Mouse (Mus musculus) midbrain, embryonic 16.5 days (tissue): Measurements from ENCODE around the gene Ift27. TPM values are rescaled to one million over a fixed set of nuclear protein-coding genes. Genes with fewer than 3 reads are reported as not detected.

Source experiments
- ATAC-seq: fragments of 200-750 bp; cut with Nextera tagmentation; 2 replicates; pipeline ENCODE4 v1.8.0; 2017; ENCODE audit warnings: moderate TSS enrichment
- H3K27ac ChIP-seq: fragments of 300-500 bp; sonication (generic); 2 replicates; pipeline ENCODE4 v1.5.1; 2014; ENCODE audit warnings: mild to moderate bottlenecking, low read length, mixed read lengths
- H3K27me3 ChIP-seq: fragments of 300-500 bp; sonication (generic); 2 replicates; pipeline ENCODE4 v1.6.1; 2014; ENCODE audit warnings: low read depth, low read length, mixed read lengths; ENCODE audit not compliant: control insufficient read depth, insufficient read depth
- H3K36me3 ChIP-seq: fragments of 300-500 bp; sonication (generic); 2 replicates; pipeline ENCODE4 v1.6.1; 2014; ENCODE audit warnings: mild to moderate bottlenecking, low read length, moderate library complexity, mixed read lengths; ENCODE audit not compliant: control insufficient read depth, insufficient read depth
- H3K4me1 ChIP-seq: fragments of 300-500 bp; sonication (generic); 2 replicates; pipeline ENCODE4 v1.6.1; 2014; ENCODE audit warnings: mild to moderate bottlenecking, low read length, mixed read lengths; ENCODE audit not compliant: control insufficient read depth, insufficient read depth
- H3K4me2 ChIP-seq: fragments of 300-500 bp; sonication (generic); 2 replicates; pipeline ENCODE4 v1.6.1; 2014; ENCODE audit warnings: mild to moderate bottlenecking, low read length, mixed read lengths
- H3K4me3 ChIP-seq: fragments of 300-500 bp; sonication (generic); 2 replicates; pipeline ENCODE4 v1.5.1; 2014; ENCODE audit warnings: low read depth, mild to moderate bottlenecking, low read length, moderate library complexity, mixed read lengths
- H3K9ac ChIP-seq: fragments of 300-500 bp; sonication (generic); 2 replicates; pipeline ENCODE4 v1.6.1; 2014; ENCODE audit warnings: low read depth, low read length, mixed read lengths
- H3K9me3 ChIP-seq: fragments of 300-500 bp; sonication (generic); replicated peaks from 2 replicates; pipeline ENCODE4 v1.6.1; 2014; ENCODE audit warnings: mild to moderate bottlenecking, low read length, mixed read lengths; ENCODE audit not compliant: control insufficient read depth, poor library complexity, severe bottlenecking
- WGBS: fragments of 180-500 bp; shearing (Covaris S2); extraction: QIAGEN DNeasy Blood & Tissue Kit; methylation state at CpG from one replicate; pipeline ENCODE4 v1.1.7; 2014; 5-methylcytosine and 5-hydroxymethylcytosine counted together
- polyA plus RNA-seq: library from polyadenylated mRNA; unstranded; fragments of >200 nt; fragmentation: Nextera tagmentation; extraction: Ambion mirVana; gene quantifications from 2 replicates; pipeline ENCODE4 v1.2.1, GENCODE M21; 2015

Gene Ift27
- polyA plus RNA-seq, 1 experiment from 2014 or later, result 104 TPM

DNA sequence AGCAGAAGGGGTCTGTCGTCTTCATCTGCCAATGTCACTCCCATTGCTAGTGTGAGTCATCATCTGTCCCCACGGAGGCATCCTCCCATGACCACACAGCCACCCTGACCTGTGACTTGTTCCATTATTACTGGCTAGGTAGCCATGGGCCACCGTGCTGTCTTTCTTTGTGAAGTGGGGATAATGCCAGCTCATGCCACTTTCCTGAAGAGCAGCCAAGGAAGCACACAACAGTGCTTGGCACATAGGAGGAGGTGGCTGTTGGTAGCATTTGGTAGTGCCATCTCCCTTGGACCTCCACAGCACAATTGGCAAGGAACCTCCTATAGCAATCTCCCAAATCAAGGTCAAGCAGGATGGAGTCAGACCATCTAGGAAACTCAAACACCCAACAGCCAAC is 20.4 kb upstream of the Ift27 start:
- WGBS, result 75% methylated on average over 3 of the region's 3 CpGs
- Histone ChIP-seq H3K9ac (no peak overlapping the region), H3K36me3 (no peaks in the 10 kb centered on the region)

GRCm38 (mm10) chr15:78189636-78190035 is 15.7 kb upstream of the Ift27 start:
- Histone ChIP-seq H3K9ac (no peak overlapping the region), H3K27me3 (no peaks in the 10 kb centered on the region), H3K27ac (no peak overlapping the region), H3K4me3 (no peak overlapping the region), H3K4me1 (no peaks in the 10 kb centered on the region), H3K4me2 (no peak overlapping the region), H3K36me3 (no peaks in the 10 kb centered on the region), H3K9me3 (no peaks in the 10 kb centered on the region)
- ATAC-seq, result no peak
- WGBS, result 94% methylated on average over 7 of the region's 7 CpGs

More for the DNA sequence above, 20.4 kb upstream of the Ift27 start:
- ATAC-seq, result no peak
- Histone ChIP-seq H3K4me2 (no peak overlapping the region), H3K27me3 (no peaks in the 10 kb centered on the region), H3K4me1 (no peaks in the 10 kb centered on the region), H3K9me3 (no peaks in the 10 kb centered on the region), H3K27ac (no peak overlapping the region), H3K4me3 (no peak overlapping the region)

DNA sequence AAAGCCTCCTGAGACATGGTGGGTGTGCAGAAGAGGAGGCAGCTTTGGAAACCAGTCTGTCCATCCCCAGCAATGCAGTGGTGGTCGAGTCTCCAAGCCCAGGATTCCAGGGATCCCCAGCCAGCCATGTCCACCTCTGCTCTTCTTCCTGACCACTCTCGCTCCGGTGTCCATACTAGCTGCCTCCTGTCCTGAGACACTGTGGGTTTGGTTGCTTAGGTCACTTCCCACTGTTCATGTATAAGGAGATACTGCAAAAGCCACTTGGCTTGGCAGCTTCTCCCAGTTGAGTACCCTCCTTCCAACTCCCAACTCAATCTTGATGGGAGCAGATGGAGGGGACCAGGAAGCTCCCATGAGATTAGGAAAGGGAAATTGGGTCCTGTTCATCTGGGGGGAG is 14.6 kb upstream of the Ift27 start:
- Histone ChIP-seq H3K9me3 (no peaks in the 10 kb centered on the region), H3K4me3 (no peak overlapping the region), H3K9ac (no peak overlapping the region), H3K4me1 (no peaks in the 10 kb centered on the region), H3K27me3 (no peaks in the 10 kb centered on the region), H3K27ac (no peak overlapping the region), H3K4me2 (no peak overlapping the region), H3K36me3 (no peaks in the 10 kb centered on the region)
- ATAC-seq, result no peak
- WGBS, result 89% methylated on average over 3 of the region's 3 CpGs

GRCm38 (mm10) chr15:78186906-78187305 is 13.0 kb upstream of the Ift27 start:
- Histone ChIP-seq H3K27ac (no peak overlapping the region), H3K27me3 (no peaks in the 10 kb centered on the region), H3K4me1 (peaks cover 5% of the 10 kb centered on the region), H3K9me3 (no peaks in the 10 kb centered on the region), H3K9ac (no peak overlapping the region), H3K4me2 (no peak overlapping the region), H3K4me3 (no peak overlapping the region), H3K36me3 (no peaks in the 10 kb centered on the region)
- WGBS, result 73% methylated on average over 5 of the region's 5 CpGs
- ATAC-seq, result no peak

- no peak for ATAC-seq
- H3K27ac ChIP-seq, result no peak overlapping the region
- no peak overlapping the region for H3K9ac ChIP-seq
- no peak overlapping the region for H3K4me2 ChIP-seq
- no peaks in the 10 kb centered on the region for H3K27me3 ChIP-seq
- peaks cover 13% of the 10 kb centered on the region for H3K4me1 ChIP-seq
- no peak overlapping the region for H3K4me3 ChIP-seq
- WGBS, result 93% methylated on average over 4 of the region's 4 CpGs
- no peaks in the 10 kb centered on the region for H3K9me3 ChIP-seq
- no peaks in the 10 kb centered on the region for H3K36me3 ChIP-seq
Measured at GRCm38 (mm10) chr15:78185609-78186008, 11.7 kb upstream of the Ift27 start.

DNA sequence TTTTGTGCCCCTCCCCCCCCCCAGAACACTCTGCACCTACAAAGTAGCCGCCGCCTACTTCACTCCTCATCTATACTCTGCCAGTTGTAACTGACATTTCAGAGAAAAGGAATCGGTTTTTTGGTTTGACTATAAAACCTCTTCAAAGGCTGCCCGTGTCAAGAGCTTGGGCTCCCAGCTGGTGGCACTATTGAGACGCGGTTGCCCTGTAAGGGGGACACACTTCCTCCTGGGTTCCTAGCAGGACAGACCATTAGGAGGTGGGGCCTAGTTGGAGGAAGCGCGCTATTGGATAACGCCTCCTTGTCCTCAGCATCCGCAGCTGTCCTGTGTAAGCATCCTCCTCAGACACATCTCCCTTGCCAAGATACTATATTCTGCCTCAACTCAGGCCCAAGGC is 10.9 kb upstream of the Ift27 start:
- no peaks in the 10 kb centered on the region for H3K27me3 ChIP-seq
- H3K9ac ChIP-seq, result no peak overlapping the region
- H3K27ac ChIP-seq, result no peak overlapping the region
- H3K4me2 ChIP-seq, result no peak overlapping the region; the same call in 1 of the 2 replicates
- H3K9me3 ChIP-seq, result no peaks in the 10 kb centered on the region
- no peak overlapping the region for H3K4me3 ChIP-seq
- under 1% methylated on average over 10 of the region's 10 CpGs for WGBS
- peak; percentile 71 for ATAC-seq
- peaks cover 13% of the 10 kb centered on the region for H3K4me1 ChIP-seq
- H3K36me3 ChIP-seq, result no peaks in the 10 kb centered on the region

- Histone ChIP-seq H3K4me3 (no peak overlapping the region), H3K9ac (peak overlapping the region; percentile 40; the same call in 1 of the 2 replicates), H3K4me2 (no peak overlapping the region), H3K27me3 (no peaks in the 10 kb centered on the region), H3K36me3 (no peaks in the 10 kb centered on the region), H3K9me3 (no peaks in the 10 kb centered on the region), H3K27ac (peak overlapping the region; percentile 66), H3K4me1 (peaks cover 18% of the 10 kb centered on the region)
- peak; percentile 43; the same call in 1 of the 2 replicates for ATAC-seq
- 15% methylated on average over 8 of the region's 8 CpGs for WGBS
Measured at GRCm38 (mm10) chr15:78181701-78182405, 7.9 kb upstream of the Ift27 start.

DNA sequence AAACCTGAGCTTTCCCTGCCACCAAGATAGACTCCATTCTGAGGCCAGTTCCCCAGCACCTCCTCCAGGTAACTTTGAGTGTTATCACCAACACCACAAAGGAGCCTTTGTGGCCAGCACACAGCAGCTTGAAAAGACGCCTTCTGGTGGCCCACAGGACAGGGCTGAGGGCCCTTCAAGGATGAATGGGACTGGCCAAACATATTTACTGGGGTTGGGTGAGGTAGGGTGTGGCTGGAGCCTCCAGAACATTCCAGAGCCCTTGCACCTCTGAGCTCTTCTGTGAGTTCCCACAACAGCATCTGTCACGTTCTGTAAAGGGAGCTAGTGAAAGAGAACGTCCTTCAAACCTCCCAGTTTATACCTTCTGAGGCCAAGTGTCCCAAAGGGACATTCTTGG is 5.9 kb upstream of the Ift27 start:
- Histone ChIP-seq H3K27ac (no peak overlapping the region), H3K27me3 (no peaks in the 10 kb centered on the region), H3K36me3 (no peaks in the 10 kb centered on the region), H3K4me3 (no peak overlapping the region), H3K4me1 (peaks cover 23% of the 10 kb centered on the region), H3K4me2 (no peak overlapping the region), H3K9ac (no peak overlapping the region), H3K9me3 (no peaks in the 10 kb centered on the region)
- WGBS, result 68% methylated on average over 3 of the region's 3 CpGs
- ATAC-seq, result no peak

GRCm38 (mm10) chr15:78178397-78178796 is 4.5 kb upstream of the Ift27 start:
- 3% methylated on average over 9 of the region's 9 CpGs for WGBS
- no peaks in the 10 kb centered on the region for H3K36me3 ChIP-seq
- 0 out of 2 replicates have a peak overlapping the region, but pooled peaks have one; percentile 23 for H3K4me2 ChIP-seq
- ATAC-seq, result no peak
- no peak overlapping the region for H3K9ac ChIP-seq
- peaks cover 26% of the 10 kb centered on the region for H3K4me1 ChIP-seq
- H3K27me3 ChIP-seq, result no peaks in the 10 kb centered on the region
- H3K4me3 ChIP-seq, result no peak overlapping the region
- no peaks in the 10 kb centered on the region for H3K9me3 ChIP-seq
- H3K27ac ChIP-seq, result no peak overlapping the region
